Mouse (Mus musculus) common myeloid progenitor, adult 5-6 weeks (primary cell): ENCODE results near the gene Smim4. TPM values are rescaled to one million over a fixed set of nuclear protein-coding genes. Genes with fewer than 3 reads are reported as not detected.
A peak's percentile ranks its signal among the peaks of the same experiment; 100 is the strongest.

Experiments used
- ATAC-seq: replicated peaks from 2 replicates; pipeline ENCODE4 v1.8.0; 2016; ENCODE audit warnings: low read depth, mild to moderate bottlenecking, moderate TSS enrichment, inconsistent platforms; ENCODE audit not compliant: poor library complexity, severe bottlenecking
- total RNA-seq: library from RNA; stranded (forward); fragments of 200-1000, 187-1606 nt; gene quantifications from 2 replicates; pipeline ENCODE4 v1.2.3, GENCODE M21; 2017

Gene Smim4
- total RNA-seq, 1 experiment from 2014 or later: 23.6 TPM

DNA sequence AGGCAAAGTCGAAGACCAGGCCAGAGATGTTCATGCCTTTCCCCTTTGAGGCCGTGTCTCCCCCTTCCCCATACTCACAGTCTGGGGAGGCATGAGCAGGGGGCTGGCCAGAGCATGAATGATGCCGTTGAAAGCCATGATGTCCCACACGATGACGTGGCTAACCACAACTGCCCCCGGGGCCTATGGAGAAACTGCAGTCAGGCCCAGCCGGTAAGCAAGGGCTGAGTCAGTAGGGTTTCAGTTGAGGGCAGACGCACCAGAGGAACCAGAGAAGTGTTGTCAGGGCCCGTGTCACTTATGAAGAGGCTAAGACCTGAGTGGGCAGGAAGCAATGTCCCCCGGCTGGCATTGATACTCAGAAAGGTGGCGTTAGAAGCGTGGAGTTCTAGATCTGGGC, 10.9 kb upstream of the Smim4 start:
- peak; percentile 43 for ATAC-seq

DNA sequence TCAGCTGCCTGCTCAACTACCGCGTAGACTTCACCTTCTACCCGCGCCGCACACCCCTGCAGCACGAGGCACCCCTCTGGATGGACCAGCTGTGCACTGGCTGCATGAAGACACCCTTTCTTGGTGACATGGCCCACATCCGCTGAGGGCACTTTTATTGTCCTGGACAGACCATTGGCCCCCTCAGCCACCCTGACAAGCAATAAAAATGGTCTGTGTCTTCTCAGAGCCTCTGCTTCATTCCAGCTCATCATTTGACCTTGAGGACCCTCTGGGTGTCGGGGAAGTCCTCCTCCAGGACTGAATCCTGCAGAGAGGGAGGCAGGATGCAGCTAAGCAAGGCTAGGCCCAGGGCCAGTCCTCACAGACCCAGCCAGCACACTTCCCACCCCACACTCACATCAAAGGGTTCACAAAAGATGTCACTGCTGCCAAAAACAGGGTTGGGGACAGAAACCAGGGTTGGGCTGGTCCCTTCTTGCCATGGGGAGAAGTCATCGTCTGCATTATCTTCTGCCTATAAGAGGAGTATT, 10.2 kb upstream of the Smim4 start:
- ATAC-seq: no peak

DNA sequence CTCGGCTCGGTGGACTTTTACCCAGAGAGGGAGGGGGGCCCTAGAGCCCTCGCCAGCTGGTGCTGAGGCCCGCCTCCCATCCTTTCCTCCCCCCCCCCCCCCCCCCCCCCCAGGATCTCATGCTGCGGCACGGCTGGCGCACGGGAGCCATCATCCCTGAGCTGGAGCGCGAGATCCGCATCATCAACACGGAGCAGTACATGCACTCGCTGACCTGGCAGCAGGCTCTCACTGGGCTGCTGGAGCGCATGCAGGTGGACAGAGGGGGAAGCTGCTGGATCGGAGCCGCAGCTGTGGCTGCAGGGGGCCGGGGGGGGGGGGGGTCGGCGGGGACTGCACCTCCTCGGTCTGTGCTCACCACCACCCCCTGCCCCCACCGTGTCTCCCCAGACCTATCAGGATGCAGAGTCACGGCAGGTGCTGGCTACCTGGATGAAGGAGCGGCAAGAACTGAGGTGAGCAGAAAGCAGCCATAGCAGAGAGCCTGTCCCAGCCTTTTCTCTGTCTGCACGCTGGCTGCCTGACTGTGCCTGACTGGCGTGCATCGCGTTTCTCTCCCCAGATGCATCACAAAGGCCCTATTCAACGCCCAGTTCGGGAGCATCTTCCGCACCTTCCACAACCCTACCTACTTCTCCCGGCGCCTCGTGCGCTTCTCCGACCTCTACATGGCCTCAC, 9.6 kb upstream of the Smim4 start:
- no peak for ATAC-seq

DNA sequence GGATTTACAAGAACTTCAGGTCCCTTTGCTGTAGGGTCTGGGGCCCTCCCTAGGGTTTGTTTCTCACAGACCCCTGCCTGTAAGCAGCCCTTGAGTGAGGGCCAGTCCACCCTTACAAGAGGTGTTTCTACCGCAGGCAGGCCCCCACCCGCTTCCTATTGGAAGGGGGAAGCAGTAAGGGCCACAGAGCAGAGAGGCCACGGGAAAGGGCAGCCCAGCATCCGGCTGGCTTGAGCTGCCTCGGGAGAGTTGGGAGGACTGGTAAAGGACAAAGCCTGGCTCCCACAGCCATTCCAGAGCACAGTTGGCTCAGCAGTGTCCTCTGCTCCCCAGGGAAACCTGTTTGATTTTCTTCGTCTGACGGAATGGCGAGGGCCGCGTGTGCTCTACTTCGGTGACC, 9.0 kb upstream of the Smim4 start:
- no peak for ATAC-seq

DNA sequence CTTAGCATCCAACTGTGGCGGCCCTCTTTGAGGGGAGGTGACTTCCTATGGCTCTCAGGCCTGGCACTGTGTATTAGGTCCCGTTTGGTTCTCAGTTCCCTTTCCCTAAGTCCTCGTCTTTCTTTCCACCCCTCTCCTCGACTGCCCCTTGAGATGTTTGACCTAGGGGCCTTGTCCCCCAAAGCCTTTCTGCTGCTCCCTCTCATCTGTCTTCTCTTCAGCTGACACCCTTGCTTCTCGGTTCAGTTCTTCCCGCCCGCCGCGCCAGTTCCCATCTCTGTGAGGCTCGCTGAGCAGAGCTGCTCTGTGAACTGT, 8.5 kb upstream of the Smim4 start:
- ATAC-seq: no peak

DNA sequence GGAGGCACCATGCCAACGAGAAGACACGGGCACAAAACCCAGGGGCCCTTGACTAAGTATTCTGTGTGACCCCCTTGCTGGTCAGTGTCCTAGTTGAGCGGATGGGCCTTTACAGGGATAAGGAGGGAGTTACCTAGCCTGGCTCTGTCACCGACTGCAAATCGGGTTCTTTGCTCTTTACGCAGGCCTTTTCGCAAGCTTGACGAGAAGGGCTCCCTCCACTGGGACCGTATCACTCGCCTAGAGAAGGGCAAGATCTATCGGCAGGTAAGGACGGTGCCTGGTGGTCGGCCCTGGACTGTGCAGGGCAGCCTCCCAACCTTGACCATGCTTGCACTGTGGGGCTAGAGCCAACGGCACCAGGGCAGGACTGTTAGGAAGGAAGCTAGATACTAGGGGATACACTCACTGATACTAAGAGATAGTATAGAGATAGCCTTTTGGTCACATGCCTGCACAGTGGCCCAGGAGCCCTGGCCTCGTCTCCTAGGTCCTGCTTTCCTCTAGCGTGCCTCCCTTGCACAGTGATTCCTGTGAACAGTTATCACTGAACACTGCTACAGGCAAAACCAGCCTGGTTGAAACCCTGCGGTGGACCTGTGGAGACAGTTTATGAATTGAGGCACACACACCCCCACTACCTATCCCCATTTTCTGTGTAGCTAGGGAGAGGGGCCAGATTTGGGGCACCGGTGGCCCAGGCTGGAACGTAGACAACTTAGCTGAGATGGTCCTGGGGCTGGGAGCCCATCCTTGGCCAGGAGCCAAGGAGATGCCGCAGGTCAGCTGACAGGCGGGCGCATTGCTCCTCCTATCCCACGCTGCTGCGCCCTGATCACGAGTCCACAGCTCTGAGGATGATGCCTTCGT, 7.9 kb upstream of the Smim4 start:
- no peak for ATAC-seq

DNA sequence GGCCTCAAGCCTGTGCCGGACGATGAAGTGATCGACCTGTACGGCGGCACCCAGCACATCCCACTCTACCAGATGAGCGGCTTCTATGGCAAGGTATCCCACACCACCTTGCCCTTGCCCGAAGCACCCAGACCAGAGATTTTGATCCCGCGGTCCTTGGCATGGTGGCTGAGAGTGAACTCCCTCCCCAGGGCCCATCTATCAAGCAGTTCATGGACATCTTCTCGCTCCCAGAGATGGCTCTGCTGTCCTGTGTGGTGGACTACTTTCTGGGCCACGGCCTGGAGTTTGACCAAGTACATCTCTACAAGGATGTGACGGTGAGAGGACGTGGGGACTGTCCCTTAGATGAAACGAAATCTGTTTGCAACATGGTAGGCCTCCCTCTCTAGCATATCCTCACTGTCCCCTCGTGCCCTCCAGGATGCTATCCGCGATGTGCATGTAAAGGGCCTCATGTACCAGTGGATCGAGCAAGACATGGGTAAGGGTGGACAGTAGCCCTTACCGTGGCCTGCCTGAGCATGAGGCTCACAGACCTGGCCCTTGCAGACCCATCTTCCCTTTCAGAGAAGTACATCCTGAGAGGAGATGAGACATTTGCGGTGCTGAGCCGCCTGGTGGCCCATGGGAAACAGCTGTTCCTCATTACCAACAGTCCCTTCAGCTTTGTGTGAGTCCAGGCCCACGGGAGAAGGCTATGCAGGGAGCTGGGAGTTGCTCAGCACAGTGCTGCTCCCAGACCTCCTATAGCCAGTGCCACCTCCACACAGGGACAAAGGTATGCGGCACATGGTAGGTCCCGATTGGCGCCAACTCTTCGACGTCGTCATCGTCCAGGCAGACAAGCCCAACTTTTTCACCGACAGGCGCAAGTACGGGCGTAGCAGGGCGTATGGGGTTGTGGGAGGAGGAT, 7.0 kb upstream of the Smim4 start:
- ATAC-seq: no peak

DNA sequence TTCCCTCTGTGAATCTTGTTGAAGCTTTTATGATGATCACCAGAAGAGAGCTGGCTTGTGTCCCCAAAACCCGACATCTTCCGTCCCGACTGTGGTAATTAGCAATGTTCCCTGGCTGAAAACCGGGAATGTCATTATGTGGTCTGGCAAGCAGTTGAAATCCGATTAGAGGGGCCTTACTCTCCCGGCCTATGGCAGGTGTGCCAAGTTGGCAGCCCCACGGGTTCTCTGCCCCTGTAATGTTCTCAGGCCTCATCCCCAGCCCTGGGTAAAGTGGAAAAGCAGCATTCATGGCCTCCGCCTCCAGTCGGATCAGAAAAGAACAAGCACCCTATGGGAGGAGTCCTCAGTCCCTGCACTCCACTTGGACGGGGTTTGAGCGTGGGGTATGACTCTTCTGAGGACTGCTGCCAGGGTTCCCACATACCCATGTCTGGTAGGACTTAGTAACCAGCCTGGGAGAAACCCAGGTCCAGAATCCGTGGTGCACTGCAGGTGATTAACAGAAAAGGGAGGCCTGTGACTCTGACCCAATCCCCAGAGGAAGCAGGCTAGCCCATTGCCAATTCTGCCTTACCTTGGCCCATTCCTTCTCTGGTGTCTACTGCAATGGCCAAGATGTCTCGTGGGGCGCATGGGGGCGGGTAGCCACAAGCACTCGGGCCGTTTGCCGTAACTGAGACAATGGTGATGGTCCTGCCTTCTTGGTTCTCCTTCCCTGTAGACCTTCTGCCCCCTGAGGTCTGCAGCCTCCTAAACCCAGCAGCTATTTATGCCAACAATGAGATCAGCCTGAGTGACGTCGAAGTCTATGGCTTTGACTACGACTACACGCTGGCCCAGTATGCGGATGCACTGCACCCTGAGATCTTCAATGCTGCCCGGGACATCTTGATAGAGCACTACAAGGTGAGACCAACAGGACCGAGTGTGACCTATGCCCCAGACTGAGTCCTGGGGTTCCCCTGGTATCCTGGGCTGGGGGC, 5.6 kb upstream of the Smim4 start:
- no peak for ATAC-seq

DNA sequence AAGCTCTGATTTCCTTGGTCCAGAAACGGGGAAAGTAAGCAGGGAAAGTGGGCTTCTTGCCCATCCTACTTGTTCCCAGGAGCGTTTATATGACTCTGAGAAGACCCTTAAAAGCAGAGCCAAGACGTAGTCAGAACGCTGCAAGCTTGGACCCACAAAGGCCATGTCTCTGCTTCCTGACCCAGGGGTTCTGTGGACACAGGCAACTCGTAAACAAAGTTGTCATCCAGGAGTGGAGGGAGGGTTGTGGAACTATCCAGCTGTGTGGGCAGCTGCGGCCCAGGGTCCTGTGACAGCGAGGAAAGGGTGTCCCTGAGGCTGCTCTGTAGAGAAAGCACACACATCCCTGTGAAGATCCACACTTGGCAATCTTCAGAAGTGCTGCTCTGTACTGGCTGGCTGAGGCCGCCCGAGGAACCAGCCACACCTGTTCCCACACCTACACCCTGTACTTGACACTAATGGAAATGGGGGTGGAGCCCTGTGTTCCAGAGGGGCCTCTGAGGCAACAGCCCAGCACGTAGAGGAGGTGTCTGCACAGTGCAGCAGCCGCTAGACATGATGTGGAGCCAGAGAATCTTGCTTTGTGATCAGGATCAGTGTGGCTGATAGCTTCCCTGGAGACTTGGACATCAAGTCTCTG, 4.4 kb upstream of the Smim4 start:
- ATAC-seq: no peak

DNA sequence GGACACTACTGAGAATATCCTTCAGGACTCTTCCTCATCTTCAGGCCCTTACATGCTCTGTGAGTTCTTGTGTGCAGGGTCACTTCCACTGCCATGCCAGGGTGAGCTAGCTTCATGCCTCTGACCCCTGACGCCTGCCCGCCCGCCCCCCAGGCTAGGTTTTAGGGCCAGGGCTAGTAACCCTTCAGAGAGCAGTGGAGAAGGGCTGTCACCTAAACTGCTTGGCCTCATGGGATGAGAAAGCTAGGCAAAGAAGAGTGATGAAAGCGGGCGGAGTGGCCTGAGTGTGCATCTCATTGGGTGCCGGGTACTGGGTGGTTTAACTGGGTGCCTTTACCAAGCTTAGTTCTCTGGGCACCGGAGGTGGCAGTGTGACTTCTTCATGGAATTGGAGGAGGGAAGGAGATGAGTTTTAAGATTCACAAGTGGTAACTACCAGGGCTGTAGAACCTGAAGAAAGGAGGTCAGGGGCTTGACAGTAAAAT, 3.8 kb upstream of the Smim4 start:
- no peak for ATAC-seq

DNA sequence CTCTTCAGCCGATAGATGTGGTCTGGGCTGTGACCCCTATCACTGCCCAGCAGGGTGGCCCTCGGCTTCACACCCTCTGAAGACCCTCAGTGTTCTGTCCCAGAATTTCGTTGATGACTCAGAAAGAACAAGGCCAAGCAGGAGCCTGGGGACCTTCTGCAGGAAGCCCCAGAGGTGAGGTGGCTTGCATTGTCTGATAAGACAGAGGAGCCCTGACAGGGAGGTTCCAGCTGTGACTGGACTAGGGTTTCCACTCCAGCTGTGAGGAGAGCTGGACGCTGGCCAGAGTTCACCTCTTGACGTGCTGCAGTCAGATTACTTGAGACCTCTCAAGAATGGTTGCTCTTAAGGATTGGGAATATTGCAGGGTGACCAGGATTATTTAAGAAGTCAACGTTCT, 3.3 kb upstream of the Smim4 start:
- no peak for ATAC-seq

DNA sequence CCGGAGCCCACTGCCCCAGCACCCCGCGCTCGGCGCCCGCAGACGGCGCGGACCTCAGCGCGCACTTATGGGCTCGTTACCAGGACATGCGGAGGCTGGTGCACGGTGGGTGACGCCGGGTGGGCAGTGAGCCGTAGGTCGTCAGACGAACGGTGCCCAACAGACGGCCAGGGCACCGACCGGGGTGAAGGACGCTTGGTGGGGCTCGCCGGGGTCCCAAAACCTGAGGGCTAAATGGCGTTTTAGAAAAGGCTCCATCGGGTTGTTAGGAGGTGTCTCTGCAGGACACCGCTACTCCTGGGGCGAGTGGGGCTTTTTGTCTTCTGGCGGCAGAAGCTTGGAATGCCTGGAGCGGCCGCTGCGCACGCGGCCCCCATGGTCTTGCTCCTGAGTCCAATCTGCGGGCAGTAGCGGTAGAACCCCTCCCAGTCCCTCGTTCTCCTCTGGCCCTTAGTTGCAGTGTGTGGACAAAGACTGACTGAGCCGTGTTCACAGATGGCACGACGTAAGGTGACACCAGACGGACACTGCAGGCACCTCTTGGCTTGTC, 2.6 kb upstream of the Smim4 start:
- ATAC-seq: no peak

DNA sequence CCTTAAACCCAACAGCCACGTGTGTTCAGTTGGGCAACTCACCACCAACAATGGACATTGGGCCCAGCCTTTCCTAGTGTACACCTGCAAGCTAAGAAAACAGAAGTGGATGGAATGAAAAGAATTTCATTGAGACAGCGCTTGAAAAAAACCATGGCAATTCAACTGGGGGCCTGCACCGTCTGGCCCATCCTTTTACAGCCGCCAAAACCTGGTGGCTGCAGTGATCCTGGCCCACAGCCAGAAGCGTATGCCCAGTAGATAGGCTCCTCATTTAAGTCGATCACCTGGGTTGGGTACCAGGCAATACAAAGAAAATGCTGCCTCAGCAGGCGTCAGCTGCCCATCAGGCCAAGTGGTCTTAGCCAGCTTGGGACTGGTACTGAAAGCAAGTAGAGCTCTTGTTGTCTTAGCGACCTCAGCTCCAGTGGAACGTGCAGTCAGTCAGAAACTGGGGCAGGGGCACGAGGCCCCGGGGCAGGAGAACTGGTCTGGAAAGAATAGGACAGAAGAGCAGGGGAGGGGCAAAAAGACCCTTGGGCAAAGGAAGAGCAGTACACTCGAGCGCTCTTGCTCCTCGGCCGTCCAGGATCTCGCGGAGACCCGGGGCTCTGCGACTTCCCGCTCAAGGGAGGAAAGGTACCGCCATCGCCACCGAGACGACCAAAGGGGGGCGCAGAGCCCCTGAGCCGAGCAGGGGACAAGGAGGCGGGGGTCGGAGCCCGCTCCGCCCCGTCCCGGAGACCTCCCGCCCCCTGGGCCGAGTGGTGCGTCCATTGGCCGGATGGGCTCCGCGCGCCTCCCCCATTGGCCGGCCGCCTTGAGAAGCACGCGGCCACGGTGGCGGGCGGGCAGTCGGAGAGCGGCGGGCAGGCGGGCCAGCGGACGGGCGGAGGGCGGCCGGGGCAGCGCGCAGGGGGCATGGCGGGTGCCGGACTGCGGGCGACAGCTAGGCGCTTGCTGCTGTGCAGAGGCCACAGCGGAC, 1.8 kb upstream of the Smim4 start, which contains the start of gene Nt5dc2:
Gene Nt5dc2 (plus strand): TSS at position 818 of the 985 bp plus-strand sequence.
- ATAC-seq: peak; percentile 56

DNA sequence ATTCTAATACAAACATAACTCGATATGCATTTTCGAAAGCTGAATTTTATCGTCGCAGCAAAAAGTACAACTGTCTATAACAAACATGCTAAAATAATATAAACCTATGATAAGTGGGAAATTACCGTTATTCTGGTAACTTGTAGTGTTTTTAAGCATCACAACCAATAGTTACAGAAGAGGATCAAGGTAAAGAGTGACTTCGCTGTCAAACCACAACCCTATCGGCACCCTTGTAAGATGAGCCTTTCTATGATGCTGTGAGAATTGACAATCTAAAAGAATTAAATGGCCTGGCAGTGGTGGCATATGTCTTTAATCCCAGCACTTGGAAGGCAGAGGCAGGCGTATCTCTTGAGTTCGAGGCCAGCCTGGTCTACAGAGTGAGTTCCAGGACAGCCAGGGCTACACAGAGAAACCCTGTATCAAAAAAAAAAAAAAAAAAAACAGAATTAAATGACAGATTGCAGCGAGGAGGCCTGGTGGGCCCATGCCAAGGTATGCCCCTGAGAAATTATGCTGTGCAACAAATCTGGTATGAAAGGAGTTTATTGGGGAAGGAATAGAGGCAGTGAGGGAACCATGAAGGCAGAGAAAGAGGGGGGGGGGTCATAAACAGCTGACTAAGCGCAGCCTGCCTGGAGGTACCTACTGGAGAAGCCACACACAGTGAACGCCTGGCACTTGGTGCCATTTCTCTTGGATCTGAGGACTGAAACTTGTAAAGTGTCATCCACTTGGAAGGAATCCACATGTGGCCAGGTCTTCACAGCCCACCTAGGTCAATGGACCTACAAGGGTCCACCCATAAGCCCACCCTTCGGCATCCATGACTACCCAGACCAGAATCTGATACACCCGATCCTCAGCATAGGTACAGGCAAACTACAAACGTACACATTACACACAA, 825 bp upstream of the Smim4 start:
- no peak for ATAC-seq

DNA sequence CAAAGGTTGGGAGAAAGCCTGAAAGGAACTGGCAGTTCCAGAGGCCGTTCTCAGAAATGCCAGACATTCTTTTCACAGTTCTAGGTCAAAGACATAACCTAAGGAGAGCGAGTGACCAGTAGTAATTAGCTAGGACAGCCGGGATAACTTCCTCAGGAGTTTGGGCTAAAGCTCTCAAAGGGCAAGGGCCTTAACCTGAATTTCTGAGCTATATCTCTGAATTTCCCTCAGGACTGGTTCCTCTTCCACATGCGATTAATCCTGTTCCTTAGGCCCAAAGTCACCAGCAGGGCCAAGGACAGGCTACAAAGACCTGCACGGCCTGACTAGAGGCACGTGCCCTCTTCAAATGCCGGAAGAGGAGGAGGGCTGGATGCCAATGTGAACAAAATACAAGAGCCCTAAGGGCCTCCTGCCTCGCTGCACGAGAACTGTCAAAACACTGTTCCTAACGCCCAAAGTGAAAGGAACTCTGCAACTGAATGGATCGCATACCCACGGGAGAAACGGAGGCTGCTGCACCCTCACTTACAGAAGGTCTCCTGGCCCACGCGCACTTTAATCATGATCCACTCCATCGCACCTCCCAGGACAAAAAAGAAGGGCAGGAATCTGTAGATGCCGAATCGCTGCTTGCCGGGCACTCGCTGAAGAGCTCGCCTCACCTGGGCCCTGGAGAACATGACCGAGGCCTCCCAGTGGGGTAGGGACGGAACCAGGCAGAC, 493 bp downstream of the Smim4 start:
- ATAC-seq: peak; percentile 33

DNA sequence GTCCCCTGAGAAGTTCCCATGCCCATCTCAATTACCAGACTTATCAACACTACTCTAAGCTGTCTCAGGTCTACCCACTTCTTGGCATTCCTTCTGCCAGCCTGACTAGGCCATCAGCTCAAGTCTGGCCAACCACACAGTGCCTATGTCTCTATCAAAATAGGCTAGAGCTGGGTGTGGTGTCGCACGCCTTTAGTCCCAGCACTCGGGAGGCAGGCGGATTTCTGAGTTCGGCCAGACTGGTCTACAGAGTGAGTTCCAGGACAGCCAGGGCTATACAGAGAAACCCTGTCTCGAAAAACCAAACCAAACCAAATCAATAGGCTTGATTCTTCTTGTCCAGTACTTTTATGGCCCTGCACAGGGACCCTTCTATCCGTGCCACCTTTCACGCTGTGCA, 1.9 kb downstream of the Smim4 start:
- no peak for ATAC-seq
